Mouse (Mus musculus) heart, embryonic 13.5 days (tissue): Measurements from ENCODE around the gene Cfap77. TPM values are rescaled to one million over a fixed set of nuclear protein-coding genes. Genes with fewer than 3 reads are reported as not detected.

Source experiments
- ATAC-seq: fragments of 200-750 bp; cut with Nextera tagmentation; 2 replicates; pipeline ENCODE4 v1.8.0; 2017; ENCODE audit warnings: moderate TSS enrichment; ENCODE audit not compliant: insufficient number of reproducible peaks, low FRiP score, low TSS enrichment; ENCODE audit errors: extremely low read depth
- H3K27ac ChIP-seq: fragments of 300-500 bp; sonication (generic); replicated peaks from 2 replicates; pipeline ENCODE4 v1.5.1; 2015; ENCODE audit warnings: moderate library complexity, mild to moderate bottlenecking, inconsistent platforms
- H3K27me3 ChIP-seq: fragments of 300-500 bp; sonication (generic); replicated peaks from 2 replicates; pipeline ENCODE4 v1.6.1; 2015; ENCODE audit warnings: mild to moderate bottlenecking, inconsistent platforms
- H3K36me3 ChIP-seq: fragments of 300-500 bp; sonication (generic); 2 replicates; pipeline ENCODE4 v1.6.1; 2015; ENCODE audit warnings: mild to moderate bottlenecking, inconsistent platforms
- H3K4me1 ChIP-seq: fragments of 300-500 bp; sonication (generic); 2 replicates; pipeline ENCODE4 v1.6.1; 2015; ENCODE audit warnings: inconsistent platforms
- H3K4me2 ChIP-seq: fragments of 300-500 bp; sonication (generic); 2 replicates; pipeline ENCODE4 v1.6.1; 2015; ENCODE audit warnings: inconsistent platforms, mild to moderate bottlenecking, moderate library complexity
- H3K4me3 ChIP-seq: fragments of 300-500 bp; sonication (generic); 2 replicates; pipeline ENCODE4 v1.5.1; 2015; ENCODE audit warnings: moderate library complexity, mild to moderate bottlenecking, inconsistent platforms
- H3K9ac ChIP-seq: fragments of 300-500 bp; sonication (generic); 2 replicates; pipeline ENCODE4 v1.6.1; 2015; ENCODE audit warnings: inconsistent platforms, mild to moderate bottlenecking, moderate library complexity
- H3K9me3 ChIP-seq: fragments of 300-500 bp; sonication (generic); 2 replicates; pipeline ENCODE4 v1.6.1; 2016; ENCODE audit warnings: inconsistent platforms
- WGBS: fragments of 180-500 bp; shearing (Covaris S2); methylation state at CpG from one replicate; pipeline ENCODE4 v1.1.7; 2015; ENCODE audit warnings: mixed read lengths; 5-methylcytosine and 5-hydroxymethylcytosine counted together
- polyA plus RNA-seq: library from polyadenylated mRNA; unstranded; fragments of >200 nt; fragmentation: Nextera tagmentation; extraction: Ambion mirVana; gene quantifications from 2 replicates; pipeline ENCODE4 v1.2.1, GENCODE M21; 2015

The Cfap77 gene
- polyA plus RNA-seq, 1 experiment from 2014 or later, result 0.20 TPM

GRCm38 (mm10) chr2:29021025-29021424 lies 33.8 kb downstream of the Cfap77 start:
- 66% methylated on average over 17 of the region's 17 CpGs for WGBS
- Histone ChIP-seq H3K36me3 (no peaks in the 10 kb centered on the region), H3K27ac (no peak overlapping the region), H3K4me1 (peaks cover 7% of the 10 kb centered on the region; the same call in 1 of the 2 replicates), H3K9ac (no peak overlapping the region), H3K4me2 (no peak overlapping the region), H3K4me3 (no peak overlapping the region), H3K27me3 (no peaks in the 10 kb centered on the region; the same call in 1 of the 2 replicates), H3K9me3 (no peaks in the 10 kb centered on the region)
- no peak for ATAC-seq

- Histone ChIP-seq H3K9me3 (no peaks in the 10 kb centered on the region), H3K27ac (no peak overlapping the region), H3K4me1 (peaks cover 3% of the 10 kb centered on the region; the same call in 1 of the 2 replicates), H3K9ac (no peak overlapping the region), H3K4me3 (no peak overlapping the region), H3K4me2 (no peak overlapping the region), H3K27me3 (no peaks in the 10 kb centered on the region; the same call in none of the 2 replicates), H3K36me3 (no peaks in the 10 kb centered on the region)
- ATAC-seq, result no peak
- WGBS, result 41% methylated on average over 5 of the region's 5 CpGs
Observed at GRCm38 (mm10) chr2:29018680-29019079, 36.2 kb downstream of the Cfap77 start.

- H3K36me3 ChIP-seq, result no peaks in the 10 kb centered on the region
- peak overlapping the region; percentile 11; the same call in 1 of the 2 replicates for H3K4me2 ChIP-seq
- no peak overlapping the region for H3K9ac ChIP-seq
- 60% methylated on average over 27 of the region's 27 CpGs for WGBS
- ATAC-seq, result no peak
- peaks cover 3% of the 10 kb centered on the region; the same call in 1 of the 2 replicates for H3K4me1 ChIP-seq
- H3K27me3 ChIP-seq, result no peaks in the 10 kb centered on the region; the same call in none of the 2 replicates
- H3K9me3 ChIP-seq, result no peaks in the 10 kb centered on the region
- H3K27ac ChIP-seq, result no peak overlapping the region
- no peak overlapping the region for H3K4me3 ChIP-seq
Observed at GRCm38 (mm10) chr2:29016599-29017587, 38.0 kb downstream of the Cfap77 start.

GRCm38 (mm10) chr2:29012523-29012922 lies 42.3 kb downstream of the Cfap77 start:
- ATAC-seq, result no peak
- no peaks in the 10 kb centered on the region for H3K36me3 ChIP-seq
- peaks cover 26% of the 10 kb centered on the region for H3K27me3 ChIP-seq
- no peak overlapping the region for H3K4me3 ChIP-seq
- H3K4me1 ChIP-seq, result peaks cover 14% of the 10 kb centered on the region
- H3K9ac ChIP-seq, result no peak overlapping the region
- H3K27ac ChIP-seq, result no peak overlapping the region
- H3K4me2 ChIP-seq, result no peak overlapping the region
- WGBS, result 71% methylated on average over 5 of the region's 5 CpGs
- H3K9me3 ChIP-seq, result no peaks in the 10 kb centered on the region

DNA sequence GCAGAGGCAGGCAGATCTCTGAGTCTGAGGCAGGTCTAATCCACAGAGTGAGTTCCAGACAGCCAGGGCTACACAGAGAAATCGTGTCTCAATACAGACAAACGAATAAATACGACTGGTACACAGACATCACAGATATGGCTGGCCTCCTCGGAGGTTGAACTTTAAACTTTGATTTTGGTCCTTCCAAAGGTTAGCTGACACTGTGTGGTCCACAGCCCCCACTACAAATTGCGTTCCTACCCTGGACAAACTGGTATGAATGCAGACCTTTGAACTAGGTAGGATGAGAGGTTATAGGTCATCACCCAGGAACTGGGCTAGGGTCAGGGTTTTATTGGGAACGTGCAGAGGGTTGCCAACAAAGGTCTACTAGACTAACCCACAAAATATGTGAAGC lies 47.2 kb downstream of the Cfap77 start:
- WGBS, result 80% methylated on average over 6 of the region's 6 CpGs
- ATAC-seq, result no peak

GRCm38 (mm10) chr2:29006455-29007034 lies 48.3 kb downstream of the Cfap77 start:
- Histone ChIP-seq H3K9me3 (no peaks in the 10 kb centered on the region), H3K27me3 (peaks cover 43% of the 10 kb centered on the region), H3K4me1 (peaks cover 11% of the 10 kb centered on the region; the same call in 1 of the 2 replicates), H3K27ac (no peak overlapping the region), H3K4me2 (no peak overlapping the region), H3K36me3 (no peaks in the 10 kb centered on the region), H3K9ac (no peak overlapping the region), H3K4me3 (no peak overlapping the region)
- no peak for ATAC-seq
- 73% methylated on average over 13 of the region's 13 CpGs for WGBS

More for the DNA sequence above, 47.2 kb downstream of the Cfap77 start:
- Histone ChIP-seq H3K9me3 (no peaks in the 10 kb centered on the region), H3K36me3 (no peaks in the 10 kb centered on the region), H3K9ac (no peak overlapping the region), H3K27ac (no peak overlapping the region), H3K4me2 (no peak overlapping the region), H3K4me1 (peaks cover 11% of the 10 kb centered on the region; the same call in 1 of the 2 replicates), H3K4me3 (no peak overlapping the region), H3K27me3 (peaks cover 42% of the 10 kb centered on the region)

DNA sequence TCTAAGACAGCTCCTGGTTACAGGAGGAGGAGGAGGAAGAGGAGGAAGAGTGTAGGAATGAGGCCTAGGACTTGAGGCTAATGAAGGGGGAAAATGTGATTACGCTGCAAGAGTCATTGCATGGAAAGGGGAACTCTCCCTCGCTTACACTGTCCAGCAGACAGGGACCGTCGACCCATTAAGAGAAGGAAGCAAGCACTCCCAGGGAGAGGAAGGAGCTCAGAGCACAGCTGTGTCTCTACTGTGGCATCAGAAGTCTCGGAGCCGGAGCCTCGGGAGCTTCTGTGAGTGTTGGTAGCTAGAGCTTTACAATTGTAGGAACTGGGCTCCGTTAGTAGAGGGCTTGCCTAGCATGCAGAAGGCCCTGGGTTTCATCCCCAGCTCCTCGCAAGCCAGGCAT lies 50.8 kb downstream of the Cfap77 start:
- 64% methylated on average over 9 of the region's 9 CpGs for WGBS

DNA sequence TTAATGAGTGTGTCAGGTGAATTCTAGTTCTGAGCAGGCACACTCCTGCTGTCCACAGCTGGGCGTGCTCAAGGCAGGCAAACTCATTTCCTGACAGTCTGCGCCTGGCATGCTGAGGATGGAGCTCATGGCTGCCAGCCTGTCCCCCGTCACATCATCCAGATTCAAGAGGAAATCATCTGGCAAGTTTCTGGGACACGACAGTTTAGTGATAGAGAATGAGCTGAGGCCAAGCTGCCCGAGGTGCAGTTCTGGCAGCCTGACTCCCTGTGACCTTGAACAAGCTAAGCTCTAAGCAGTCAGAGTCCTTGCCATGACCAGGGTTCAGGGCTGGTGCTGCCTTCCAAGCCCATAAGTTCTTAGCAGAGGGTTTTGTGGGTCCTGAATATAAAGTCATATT lies 56.6 kb downstream of the Cfap77 start:
- Histone ChIP-seq H3K9ac (no peak overlapping the region), H3K36me3 (no peaks in the 10 kb centered on the region), H3K4me2 (no peak overlapping the region), H3K27ac (no peak overlapping the region), H3K9me3 (no peaks in the 10 kb centered on the region), H3K27me3 (peaks cover 15% of the 10 kb centered on the region; the same call in 1 of the 2 replicates), H3K4me3 (no peak overlapping the region), H3K4me1 (no peaks in the 10 kb centered on the region)
- ATAC-seq, result no peak
- 24% methylated on average over 5 of the region's 5 CpGs for WGBS

More for the DNA sequence above, 50.8 kb downstream of the Cfap77 start:
- Histone ChIP-seq H3K27me3 (peaks cover 28% of the 10 kb centered on the region), H3K4me2 (no peak overlapping the region), H3K9me3 (no peaks in the 10 kb centered on the region), H3K36me3 (no peaks in the 10 kb centered on the region), H3K4me3 (no peak overlapping the region), H3K9ac (no peak overlapping the region), H3K4me1 (no peaks in the 10 kb centered on the region), H3K27ac (no peak overlapping the region)
- ATAC-seq, result no peak

DNA sequence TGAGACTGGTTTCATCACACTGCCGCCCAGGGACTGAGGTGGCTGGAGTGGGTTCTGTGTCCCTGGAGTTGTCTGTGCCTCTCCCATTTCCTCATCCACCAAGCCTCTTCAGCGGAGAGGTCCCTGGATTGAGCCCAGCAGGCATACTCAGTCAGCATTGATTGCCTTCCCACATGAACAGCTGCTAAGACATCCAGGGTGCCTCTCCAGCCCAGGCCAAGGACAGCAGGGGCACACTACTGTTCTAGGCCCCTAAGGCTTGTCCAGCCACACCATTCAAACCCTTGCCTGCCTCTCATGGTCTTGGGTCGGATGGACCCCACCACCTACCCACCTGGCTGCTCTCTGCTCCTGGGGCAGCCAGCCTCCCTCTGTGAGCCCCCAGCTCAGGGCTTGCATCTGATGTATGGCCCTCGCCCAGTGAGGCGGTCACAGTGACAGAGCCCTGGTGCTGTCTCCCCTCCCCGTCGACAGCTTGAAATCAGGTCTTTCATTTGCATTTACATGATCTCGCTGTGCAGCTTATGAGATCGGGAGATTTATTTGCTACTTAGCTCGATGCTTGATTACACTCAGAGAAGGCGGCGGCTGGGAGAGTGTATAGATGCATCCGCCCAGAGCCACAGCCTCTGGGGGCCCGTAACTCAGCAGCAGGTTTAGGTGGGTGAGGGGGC lies 57.6 kb downstream of the Cfap77 start:
- H3K9me3 ChIP-seq, result no peaks in the 10 kb centered on the region
- H3K4me2 ChIP-seq, result no peak overlapping the region
- no peak overlapping the region for H3K4me3 ChIP-seq
- H3K27ac ChIP-seq, result no peak overlapping the region
- no peaks in the 10 kb centered on the region for H3K36me3 ChIP-seq
- ATAC-seq, result no peak
- WGBS, result 74% methylated on average over 14 of the region's 14 CpGs
- no peaks in the 10 kb centered on the region for H3K4me1 ChIP-seq
- H3K27me3 ChIP-seq, result peaks cover 9% of the 10 kb centered on the region; the same call in 1 of the 2 replicates
- H3K9ac ChIP-seq, result no peak overlapping the region

- H3K4me2 ChIP-seq, result no peak overlapping the region
- H3K4me1 ChIP-seq, result no peaks in the 10 kb centered on the region
- no peak overlapping the region for H3K9ac ChIP-seq
- H3K27me3 ChIP-seq, result peaks cover 5% of the 10 kb centered on the region; the same call in 1 of the 2 replicates
- no peaks in the 10 kb centered on the region for H3K9me3 ChIP-seq
- no peaks in the 10 kb centered on the region for H3K36me3 ChIP-seq
- 55% methylated on average over 4 of the region's 4 CpGs for WGBS
- ATAC-seq, result no peak
- H3K4me3 ChIP-seq, result no peak overlapping the region
- H3K27ac ChIP-seq, result no peak overlapping the region
Observed at GRCm38 (mm10) chr2:28995436-28995835, 59.4 kb downstream of the Cfap77 start.

DNA sequence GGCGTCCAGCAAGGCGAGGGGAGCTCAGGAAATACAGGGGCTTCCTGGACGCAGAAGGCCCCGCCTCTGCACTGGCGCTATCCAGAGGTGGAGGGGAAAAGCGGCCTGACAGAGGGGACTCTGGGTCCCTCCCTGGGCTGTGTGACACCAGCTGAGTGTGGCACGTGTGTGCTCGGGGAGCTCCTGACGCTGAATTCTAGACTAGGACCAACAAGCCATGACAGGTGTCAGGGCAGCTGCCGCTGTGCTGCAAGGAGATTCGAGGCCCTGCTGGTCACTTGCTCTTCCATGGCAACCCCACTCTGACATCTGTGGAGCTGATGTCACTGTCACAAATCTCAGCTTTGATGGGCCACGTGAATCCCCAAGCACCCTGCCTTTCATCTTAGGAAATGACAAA lies 60.9 kb downstream of the Cfap77 start:
- no peaks in the 10 kb centered on the region for H3K9me3 ChIP-seq
- H3K27ac ChIP-seq, result no peak overlapping the region
- H3K36me3 ChIP-seq, result no peaks in the 10 kb centered on the region
- no peak for ATAC-seq
- no peak overlapping the region for H3K9ac ChIP-seq
- WGBS, result 64% methylated on average over 12 of the region's 12 CpGs
- no peaks in the 10 kb centered on the region for H3K4me1 ChIP-seq
- H3K4me3 ChIP-seq, result no peak overlapping the region
- H3K4me2 ChIP-seq, result no peak overlapping the region
- peaks cover 5% of the 10 kb centered on the region; the same call in 1 of the 2 replicates for H3K27me3 ChIP-seq
